Mouse (Mus musculus): ENCODE results near the gene Hadha.
A peak's percentile ranks its signal among the peaks of the same experiment; 100 is the strongest.

The Hadha gene

GRCm38 (mm10) chr5:30110371-30111060 lies 44.4 kb downstream of the Hadha start:
- peak; percentile 52 to 66 for DNase-seq

- DNase-seq, result no peak
Measured at GRCm38 (mm10) chr5:30109899-30110298, 45.1 kb downstream of the Hadha start.

DNA sequence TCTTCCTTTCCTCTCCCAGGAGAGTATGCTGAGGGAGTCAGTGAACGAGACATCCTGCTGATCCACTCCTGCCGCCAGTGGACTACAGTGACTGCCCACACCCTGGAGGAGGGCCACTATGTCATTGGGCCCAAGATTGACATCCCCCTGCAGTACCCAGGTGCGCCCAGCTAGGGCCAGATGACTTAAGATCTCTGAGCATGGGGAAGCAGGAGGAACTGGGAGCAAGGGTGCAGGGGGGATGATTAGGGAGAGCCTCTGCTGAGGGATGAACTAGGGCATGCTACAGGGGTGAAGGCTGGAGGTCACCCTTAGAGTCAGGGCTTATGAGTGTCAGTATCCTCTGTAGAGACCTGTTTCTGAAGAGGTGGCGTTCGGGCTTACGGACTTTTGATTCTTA lies 46.7 kb downstream of the Hadha start:
- DNase-seq, result no peak

DNA sequence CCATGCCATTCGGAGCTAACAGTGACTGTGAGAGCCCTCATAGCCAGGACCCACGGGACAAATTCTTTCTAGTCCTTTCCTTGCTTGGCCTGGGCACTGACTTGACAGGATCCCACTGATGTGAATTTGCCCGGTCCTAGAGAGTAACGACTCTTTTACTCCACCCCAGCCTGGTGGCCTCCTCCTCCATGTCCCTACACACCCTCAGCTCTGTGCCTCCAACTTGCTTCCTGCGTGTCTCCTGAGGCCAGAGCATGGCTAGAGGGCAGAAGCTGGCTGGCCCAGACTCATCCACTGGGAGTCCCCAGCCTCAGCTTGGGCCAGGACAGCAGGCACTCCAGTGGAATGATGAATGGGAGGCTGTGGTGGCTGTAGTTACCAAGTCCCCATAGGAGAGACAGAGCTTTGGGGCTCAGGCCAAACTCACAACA lies 47.3 kb downstream of the Hadha start:
- DNase-seq, result peak in 1 of 2 experiments; percentile 27

DNA sequence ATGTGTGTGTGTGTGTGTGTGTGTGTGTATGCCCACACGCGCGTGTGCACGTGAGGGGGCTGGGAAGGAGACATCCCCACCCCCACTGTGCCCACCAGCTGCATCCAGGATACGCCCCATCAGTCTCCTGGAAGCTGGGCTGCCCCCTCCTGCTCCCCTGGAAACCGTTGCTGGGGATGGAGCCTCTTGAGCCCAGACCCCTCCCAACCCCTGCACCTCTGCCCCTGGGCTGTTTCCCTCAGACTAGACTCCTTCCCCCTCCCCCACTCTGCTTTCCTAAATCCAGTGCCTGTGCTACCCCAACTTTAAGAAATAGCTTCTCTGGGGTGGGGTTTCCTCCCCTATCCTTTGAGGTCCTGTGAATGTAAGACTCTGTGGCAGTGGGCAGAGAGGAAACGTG lies 47.8 kb downstream of the Hadha start:
- no peak for DNase-seq

GRCm38 (mm10) chr5:30106756-30107155 lies 48.2 kb downstream of the Hadha start:
- no peak for DNase-seq

GRCm38 (mm10) chr5:30105668-30106300 lies 49.2 kb downstream of the Hadha start, which contains the start of gene 3110082J24Rik:
3110082J24Rik (minus strand) TSS chr5:30106086.
- no peak for DNase-seq

DNA sequence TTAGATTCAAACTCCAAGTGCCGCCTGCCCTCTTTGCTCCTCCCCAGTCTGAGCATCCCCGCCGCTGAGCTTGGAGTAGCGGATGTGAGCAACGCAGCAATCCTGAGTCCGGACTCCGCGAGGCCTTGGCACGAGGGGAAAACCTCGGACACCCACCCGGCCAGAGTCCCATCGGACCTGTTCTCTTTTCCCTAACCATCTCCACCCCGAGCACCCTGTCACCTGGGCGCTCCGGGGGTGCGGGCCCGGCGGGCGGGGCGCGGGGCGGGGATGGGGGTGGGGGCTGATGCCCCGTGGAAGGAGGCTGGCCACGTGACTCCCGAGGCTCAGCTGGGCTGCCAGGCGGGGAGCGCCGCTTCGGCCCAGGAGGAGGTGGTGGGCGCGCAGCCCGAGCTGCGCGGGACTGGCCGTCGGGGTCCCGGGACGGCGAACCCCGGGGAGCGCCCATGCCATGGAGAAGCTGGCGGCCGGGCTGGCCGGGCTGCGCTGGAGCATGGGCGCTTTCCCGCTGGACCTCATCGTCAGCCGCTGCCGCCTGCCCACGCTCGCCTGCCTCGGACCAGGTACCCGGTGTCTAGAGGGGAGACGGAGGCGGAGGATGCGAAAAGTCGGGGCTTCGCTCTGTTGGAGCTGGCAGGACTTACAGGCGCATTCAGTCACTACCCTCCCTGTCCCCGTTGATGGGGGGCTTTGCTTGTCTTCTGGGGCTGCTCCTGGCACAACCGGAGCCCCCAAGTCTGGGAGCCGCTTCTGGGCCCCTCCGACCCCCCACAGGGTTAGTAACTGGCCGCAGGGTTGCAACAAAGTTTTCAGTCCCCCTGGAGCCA lies 49.9 kb downstream of the Hadha start, which contains the start of gene Garem2:
Gene Garem2 (plus strand): TSS at position 321 of the 827 bp plus-strand sequence.
- DNase-seq, result peak; percentile 55 to 67

GRCm38 (mm10) chr5:30104339-30104738 lies 50.6 kb downstream of the Hadha start:
- DNase-seq, result peak; percentile 77 to 83

DNA sequence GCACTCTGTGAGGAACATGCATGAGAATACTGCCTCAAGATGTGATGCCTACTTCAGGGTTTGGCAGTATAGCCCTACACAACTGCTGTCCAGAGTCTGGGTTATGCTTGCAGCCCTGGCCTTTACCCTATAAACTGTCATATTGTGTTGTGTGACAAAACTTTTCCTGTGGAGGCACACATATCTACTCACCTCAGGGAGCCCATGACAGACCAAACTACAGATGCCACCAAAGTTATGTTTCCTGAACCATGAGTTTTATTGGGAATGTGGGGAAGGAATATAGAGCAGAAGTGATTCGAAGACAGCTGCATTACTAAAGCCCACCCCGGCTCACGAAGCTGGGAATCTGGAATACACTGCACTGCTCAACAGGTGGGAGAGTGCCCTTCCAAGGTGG lies 51.6 kb downstream of the Hadha start:
- no peak for DNase-seq

DNA sequence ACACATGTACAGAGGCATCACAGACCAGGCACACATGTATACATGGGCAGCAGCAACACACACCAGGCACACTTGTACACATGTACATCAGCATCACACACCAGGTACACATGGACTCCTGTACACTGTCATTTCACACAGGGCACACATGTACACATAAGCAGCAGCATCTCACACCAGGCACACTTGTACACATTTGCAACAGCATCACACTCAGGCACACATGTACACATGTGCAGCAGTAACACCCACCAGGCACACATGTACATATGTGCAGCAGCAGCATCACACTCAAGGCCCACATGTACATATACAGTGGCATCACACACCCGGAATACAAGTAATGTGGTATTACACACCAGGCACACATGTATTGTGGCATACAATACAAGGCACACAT lies 56.7 kb downstream of the Hadha start:
- DNase-seq, result no peak

- DNase-seq, result no peak
Measured at GRCm38 (mm10) chr5:30095731-30096130, 59.2 kb downstream of the Hadha start.

GRCm38 (mm10) chr5:30094399-30094798 lies 60.6 kb downstream of the Hadha start:
- no peak for DNase-seq

GRCm38 (mm10) chr5:30092701-30093100 lies 62.3 kb downstream of the Hadha start:
- no peak for DNase-seq

DNA sequence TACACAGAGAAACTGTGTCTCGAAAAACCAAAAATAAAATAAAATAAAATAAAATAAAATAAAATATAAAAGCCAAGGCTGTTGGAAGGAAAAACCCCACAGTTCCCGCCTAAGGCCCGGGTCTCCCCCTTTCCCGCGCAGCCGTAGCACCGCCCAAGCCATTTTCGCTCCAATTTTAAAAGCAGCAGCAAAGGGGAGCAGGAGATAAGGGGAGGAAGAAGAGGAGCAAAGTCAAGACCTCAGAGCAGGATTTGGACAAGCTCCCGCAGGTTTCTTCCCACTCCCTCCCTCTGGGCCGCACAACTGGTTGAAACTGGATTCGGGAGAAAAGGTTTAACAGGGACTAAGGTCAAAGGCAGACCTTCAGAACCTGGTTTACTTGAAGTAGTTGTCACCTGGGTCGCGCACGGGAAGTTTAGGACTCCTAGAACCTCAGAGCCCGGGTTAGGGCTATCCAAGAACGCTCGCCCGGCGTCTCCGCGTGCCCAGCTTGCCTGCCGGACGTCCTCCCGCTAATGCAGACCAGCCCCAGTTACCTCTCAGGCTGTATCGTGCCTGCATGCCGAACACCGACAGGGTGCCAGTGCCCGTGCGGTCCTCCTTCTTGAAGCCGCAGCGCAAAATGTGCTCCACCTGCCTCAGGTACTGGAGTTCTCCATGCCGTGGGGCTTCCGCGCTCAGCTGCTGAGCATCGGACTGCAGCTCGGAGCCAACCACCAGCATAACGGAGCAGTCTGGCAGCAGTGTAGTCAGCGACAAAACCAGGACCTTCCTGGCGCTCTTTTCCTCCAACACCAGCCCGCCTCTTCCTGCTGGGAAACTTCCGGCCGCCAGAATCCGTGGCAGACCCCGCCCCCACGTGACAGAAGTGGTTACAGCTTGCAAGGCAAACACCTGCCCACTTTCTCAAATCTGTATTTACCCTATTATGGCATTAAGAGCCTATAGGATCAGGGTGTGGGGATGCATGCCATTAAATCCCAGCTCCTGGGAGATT lies 81.8 kb downstream of the Hadha start, which contains the start of gene Tyms:
Gene Tyms (minus strand): TSS at position 793 of the 997 bp plus-strand sequence.
- peak; percentile 88 to 91 for DNase-seq

DNA sequence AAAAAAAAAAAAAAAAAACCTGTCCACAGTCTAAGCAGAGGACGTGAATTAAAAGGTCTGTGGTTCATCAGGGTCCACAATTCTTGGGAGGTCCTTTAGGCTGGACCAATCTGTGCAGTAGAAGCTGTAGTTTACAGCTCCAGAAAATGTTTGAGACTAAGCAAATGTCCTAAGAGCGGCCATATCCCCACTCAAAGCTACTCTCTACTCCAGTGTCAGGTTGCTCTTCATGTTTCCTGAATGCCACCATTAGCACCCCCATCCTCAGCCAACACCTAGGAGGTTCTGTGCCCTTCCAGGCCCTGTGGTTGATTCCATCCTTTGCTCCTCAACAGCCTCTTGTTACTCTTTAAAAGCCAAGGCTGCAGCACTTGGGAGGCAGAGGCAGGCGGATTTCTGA lies 82.6 kb downstream of the Hadha start:
- no peak for DNase-seq

DNA sequence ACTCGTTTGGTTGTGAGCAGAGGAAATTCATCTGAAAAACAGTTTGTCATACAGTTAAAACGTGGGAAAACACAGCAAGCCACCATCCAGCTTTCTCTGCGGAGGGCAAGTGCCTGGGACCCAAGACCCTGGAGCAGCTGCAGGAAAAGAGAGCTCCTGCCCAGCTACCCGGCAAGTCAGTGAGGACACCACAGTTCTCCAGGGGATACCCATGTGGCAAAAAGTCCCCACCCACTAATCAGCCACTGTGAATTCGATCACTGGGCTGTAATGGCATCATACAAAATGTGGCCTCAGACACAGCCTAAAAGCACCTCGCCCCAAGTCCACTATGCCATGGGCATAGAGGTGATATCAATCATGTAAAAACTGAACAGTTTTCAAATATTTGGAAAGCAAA lies 83.3 kb downstream of the Hadha start:
- DNase-seq, result no peak
